Mouse (Mus musculus) liver, embryonic 12.5 days (tissue): Measurements from ENCODE around the gene Scgb2b15. TPM values are rescaled to one million over a fixed set of nuclear protein-coding genes. Genes with fewer than 3 reads are reported as not detected.
"Not testable (repeated sequence)": the region's sequence is repeated elsewhere in the genome, so short reads cannot be mapped to it uniquely, and the experiment has no call there.

ENCODE experiments used
- ATAC-seq: fragments of 200-750 bp; cut with Nextera tagmentation; 2 replicates; pipeline ENCODE4 v1.8.0; 2017; ENCODE audit warnings: moderate number of reproducible peaks, mild to moderate bottlenecking, moderate library complexity
- H3K27ac ChIP-seq: fragments of 300-500 bp; sonication (generic); 2 replicates; pipeline ENCODE4 v1.5.1; 2016; ENCODE audit warnings: mild to moderate bottlenecking
- H3K27me3 ChIP-seq: fragments of 300-500 bp; sonication (generic); replicated peaks from 2 replicates; pipeline ENCODE4 v1.6.1; 2016; ENCODE audit warnings: mild to moderate bottlenecking, moderate library complexity
- H3K36me3 ChIP-seq: fragments of 300-500 bp; sonication (generic); 2 replicates; pipeline ENCODE4 v1.6.1; 2016; ENCODE audit warnings: mild to moderate bottlenecking, moderate library complexity
- H3K4me1 ChIP-seq: fragments of 300-500 bp; sonication (generic); 2 replicates; pipeline ENCODE4 v1.6.1; 2016
- H3K4me2 ChIP-seq: fragments of 300-500 bp; sonication (generic); 2 replicates; pipeline ENCODE4 v1.6.1; 2016; ENCODE audit warnings: mild to moderate bottlenecking, moderate library complexity
- H3K4me3 ChIP-seq: fragments of 300-500 bp; sonication (generic); 2 replicates; pipeline ENCODE4 v1.5.1; 2016; ENCODE audit warnings: mild to moderate bottlenecking, moderate library complexity
- H3K9ac ChIP-seq: fragments of 300-500 bp; sonication (generic); 2 replicates; pipeline ENCODE4 v1.6.1; 2016; ENCODE audit warnings: mild to moderate bottlenecking, moderate library complexity
- H3K9me3 ChIP-seq: fragments of 300-500 bp; sonication (generic); replicated peaks from 2 replicates; pipeline ENCODE4 v1.6.1; 2016; ENCODE audit warnings: mild to moderate bottlenecking, moderate library complexity
- polyA plus RNA-seq: library from polyadenylated mRNA; unstranded; fragments of >200 nt; fragmentation: Nextera tagmentation; extraction: Ambion mirVana; gene quantifications from 2 replicates; pipeline ENCODE4 v1.2.1, GENCODE M21; 2016

Gene Scgb2b15
- not detected in 2 replicates for polyA plus RNA-seq

DNA sequence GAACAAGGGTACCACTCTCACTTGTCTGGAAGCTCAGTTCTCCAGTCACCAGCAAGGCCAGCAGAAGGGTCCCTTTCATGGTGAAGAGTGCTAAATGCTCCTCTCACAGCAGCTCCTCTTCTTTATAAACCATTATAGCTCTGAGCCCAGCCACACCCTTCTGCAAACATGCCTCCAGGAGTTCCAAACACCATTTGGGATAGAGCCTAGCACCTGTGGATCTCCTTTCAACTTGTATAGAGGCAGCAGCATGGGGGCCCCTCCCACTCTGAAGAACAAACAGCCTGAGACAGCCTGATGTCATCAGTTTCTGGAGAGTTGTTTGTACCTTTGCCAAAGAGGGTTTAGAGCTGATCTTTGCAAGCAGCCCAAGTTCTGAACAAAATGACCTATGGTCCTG is at the start of gene Scgb2b15:
TSS of gene Scgb2b15 (minus strand) at position 101 of the 400 bp plus-strand sequence.
- not testable (repeated sequence) for H3K27me3 ChIP-seq, H3K9me3 ChIP-seq, H3K27ac ChIP-seq, H3K36me3 ChIP-seq, H3K4me2 ChIP-seq, H3K4me1 ChIP-seq, H3K9ac ChIP-seq, ATAC-seq, H3K4me3 ChIP-seq

DNA sequence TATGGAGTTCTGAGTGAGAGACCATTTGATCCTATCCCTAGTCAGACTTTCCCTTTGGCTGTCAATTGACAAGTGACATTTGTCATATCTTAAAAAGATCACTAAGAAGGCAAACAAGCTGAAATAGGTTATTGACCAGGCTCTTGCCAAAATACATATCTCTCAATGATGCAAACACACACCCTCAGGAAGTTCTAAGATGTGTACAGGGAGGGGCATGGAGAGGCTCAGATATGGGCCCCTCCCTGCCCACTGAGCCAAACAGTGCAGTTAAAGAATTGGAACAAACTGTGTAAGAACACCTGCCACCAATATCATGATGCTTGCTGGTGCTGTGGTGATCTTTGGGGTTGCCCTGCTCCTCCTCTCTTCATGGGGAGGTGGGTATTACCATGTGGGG is 6.8 kb upstream of the Scgb2b15 start, which contains the start of gene Scgb1b15:
TSS of gene Scgb1b15 (plus strand) at position 301 of the 400 bp plus-strand sequence.
- not testable (repeated sequence) for H3K9me3 ChIP-seq, ATAC-seq, H3K4me1 ChIP-seq, H3K36me3 ChIP-seq, H3K27ac ChIP-seq, H3K4me2 ChIP-seq, H3K9ac ChIP-seq, H3K4me3 ChIP-seq, H3K27me3 ChIP-seq

Other genes with a start within 250 kb of the Scgb2b15 start
- not detected in 2 replicates for gene Scgb1b15, start 6.9 kb upstream of the Scgb2b15 start, polyA plus RNA-seq
- gene Scgb2b17, start 226.9 kb upstream of the Scgb2b15 start, polyA plus RNA-seq = not detected in 2 replicates
- gene Scgb1b17, start 233.8 kb upstream of the Scgb2b15 start, polyA plus RNA-seq = not detected in 2 replicates